Mouse (Mus musculus) C2C12 (cell line): ENCODE results near the gene Slc22a15.

Experiments used
- CEBPB ChIP-seq: IDR thresholded peaks from one replicate; pipeline ENCODE4 v1.6.1; 2011; ENCODE audit warnings: low read depth, mild to moderate bottlenecking, control low read depth, moderate library complexity
- CTCF ChIP-seq: IDR thresholded peaks from one replicate; pipeline ENCODE4 v1.5.1; 2011; ENCODE audit not compliant: control insufficient read depth, insufficient read depth, insufficient read length
- FOSL1 ChIP-seq: IDR thresholded peaks from one replicate; pipeline ENCODE4 v1.8.0; 2011; ENCODE audit warnings: mild to moderate bottlenecking, low read length; ENCODE audit not compliant: poor library complexity, insufficient read depth, severe bottlenecking
- MAX ChIP-seq: IDR thresholded peaks from one replicate; pipeline ENCODE4 v1.6.1; 2011; ENCODE audit warnings: mild to moderate bottlenecking, control low read depth
- MYOD1 ChIP-seq: IDR thresholded peaks from one replicate; pipeline ENCODE4 v1.6.1; 2011; ENCODE audit warnings: low read depth; ENCODE audit not compliant: control insufficient read depth, insufficient read length
- MYOG ChIP-seq: IDR thresholded peaks from one replicate; pipeline ENCODE4 v1.6.1; 2011; ENCODE audit not compliant: control insufficient read depth, insufficient read length; ENCODE audit errors: extremely low read depth
- USF1 ChIP-seq: IDR thresholded peaks from one replicate; pipeline ENCODE4 v1.6.1; 2011; ENCODE audit warnings: low read depth, mild to moderate bottlenecking, control low read depth, moderate library complexity

DNA sequence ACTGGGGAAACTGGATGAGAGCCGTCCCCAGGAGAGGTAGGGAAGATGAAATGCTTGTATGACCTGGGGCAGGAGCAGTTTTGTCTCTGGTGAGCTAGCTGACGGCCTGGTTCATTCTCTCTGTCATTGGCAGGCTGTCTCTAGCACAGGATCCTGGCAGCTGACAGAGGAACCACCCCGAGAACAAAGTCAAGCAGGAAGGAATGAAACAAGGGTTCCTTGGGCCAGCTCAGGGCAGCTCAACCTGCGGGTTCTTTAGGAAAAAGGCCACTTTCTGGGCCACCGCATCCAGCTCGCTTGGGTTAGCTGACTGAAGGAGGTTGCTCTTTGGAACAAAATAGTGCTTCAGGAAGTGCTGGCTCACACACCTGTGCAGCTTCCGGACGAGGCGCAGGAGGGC, 109.5 kb downstream of the Slc22a15 start:
- no peak for TF ChIP-seq CTCF
- TF ChIP-seq MYOD1: no peak
- no peak for TF ChIP-seq CEBPB
- no peak for TF ChIP-seq USF1
- no peak for TF ChIP-seq MAX
- no peak for TF ChIP-seq MYOG
- no peak for TF ChIP-seq FOSL1
